Mouse (Mus musculus) right cerebral cortex, adult 2 months (tissue): ENCODE measurements at regions not wholly inside any gene's neighbourhood (a gene's known extent, or its start where the extent isn't known, plus 50 kb on each side); places are given as distances from the start of the nearest gene placed in this dataset.

Experiments used
- DNase-seq, 2 experiments: peaks; one replicate each; pipeline ENCODE4 v3.0.0; 2021 to 2022; ENCODE audit warnings: low spot score in 2 of 2

- no peak for DNase-seq
These were observed 311.2 kb upstream of the Marcks start for GRCm38 (mm10) chr10:37449894-37450293.

GRCm38 (mm10) chr10:37447333-37448204, 308.8 kb upstream of the Marcks start:
- no peak for DNase-seq

GRCm38 (mm10) chr10:37439863-37440613, 301.3 kb upstream of the Marcks start:
- DNase-seq = no peak

GRCm38 (mm10) chr10:37438312-37438711, 299.6 kb upstream of the Marcks start:
- DNase-seq = no peak

GRCm38 (mm10) chr10:37436849-37437248, 298.1 kb upstream of the Marcks start:
- no peak for DNase-seq

- no peak for DNase-seq
These were observed 295.5 kb upstream of the Marcks start for GRCm38 (mm10) chr10:37434229-37434628.

GRCm38 (mm10) chr10:37423047-37423446, 284.3 kb upstream of the Marcks start:
- DNase-seq = no peak

GRCm38 (mm10) chr10:37422612-37423011, 283.9 kb upstream of the Marcks start:
- no peak for DNase-seq

GRCm38 (mm10) chr10:37416321-37416720, 277.6 kb upstream of the Marcks start:
- no peak for DNase-seq

GRCm38 (mm10) chr10:37412401-37412800, 273.7 kb upstream of the Marcks start:
- no peak for DNase-seq

- DNase-seq = no peak
These were observed 271.0 kb upstream of the Marcks start for GRCm38 (mm10) chr10:37409749-37410148.

GRCm38 (mm10) chr10:37407487-37407886, 268.8 kb upstream of the Marcks start:
- no peak for DNase-seq

- no peak for DNase-seq
These were observed 266.2 kb upstream of the Marcks start for GRCm38 (mm10) chr10:37404933-37405332.

- DNase-seq = no peak
These were observed 265.7 kb upstream of the Marcks start for GRCm38 (mm10) chr10:37404407-37404806.

GRCm38 (mm10) chr10:37402376-37402775, 263.7 kb upstream of the Marcks start:
- DNase-seq = no peak

GRCm38 (mm10) chr10:37400991-37401390, 262.3 kb upstream of the Marcks start:
- DNase-seq = no peak

GRCm38 (mm10) chr10:37400379-37400778, 261.7 kb upstream of the Marcks start:
- DNase-seq = no peak

GRCm38 (mm10) chr10:37397271-37397991, 258.7 kb upstream of the Marcks start:
- peak; percentile 13 to 33 for DNase-seq

- DNase-seq = no peak
These were observed 251.3 kb upstream of the Marcks start for GRCm38 (mm10) chr10:37390011-37390410.

- DNase-seq = no peak
These were observed 247.5 kb upstream of the Marcks start for GRCm38 (mm10) chr10:37386216-37386615.

GRCm38 (mm10) chr10:37380024-37380423, 241.3 kb upstream of the Marcks start:
- no peak for DNase-seq

GRCm38 (mm10) chr10:37378002-37378702, 239.4 kb upstream of the Marcks start:
- DNase-seq = no peak
